Comparison of ENCODE assay signal across 9 mouse cellular contexts in the genomic region with DNA sequence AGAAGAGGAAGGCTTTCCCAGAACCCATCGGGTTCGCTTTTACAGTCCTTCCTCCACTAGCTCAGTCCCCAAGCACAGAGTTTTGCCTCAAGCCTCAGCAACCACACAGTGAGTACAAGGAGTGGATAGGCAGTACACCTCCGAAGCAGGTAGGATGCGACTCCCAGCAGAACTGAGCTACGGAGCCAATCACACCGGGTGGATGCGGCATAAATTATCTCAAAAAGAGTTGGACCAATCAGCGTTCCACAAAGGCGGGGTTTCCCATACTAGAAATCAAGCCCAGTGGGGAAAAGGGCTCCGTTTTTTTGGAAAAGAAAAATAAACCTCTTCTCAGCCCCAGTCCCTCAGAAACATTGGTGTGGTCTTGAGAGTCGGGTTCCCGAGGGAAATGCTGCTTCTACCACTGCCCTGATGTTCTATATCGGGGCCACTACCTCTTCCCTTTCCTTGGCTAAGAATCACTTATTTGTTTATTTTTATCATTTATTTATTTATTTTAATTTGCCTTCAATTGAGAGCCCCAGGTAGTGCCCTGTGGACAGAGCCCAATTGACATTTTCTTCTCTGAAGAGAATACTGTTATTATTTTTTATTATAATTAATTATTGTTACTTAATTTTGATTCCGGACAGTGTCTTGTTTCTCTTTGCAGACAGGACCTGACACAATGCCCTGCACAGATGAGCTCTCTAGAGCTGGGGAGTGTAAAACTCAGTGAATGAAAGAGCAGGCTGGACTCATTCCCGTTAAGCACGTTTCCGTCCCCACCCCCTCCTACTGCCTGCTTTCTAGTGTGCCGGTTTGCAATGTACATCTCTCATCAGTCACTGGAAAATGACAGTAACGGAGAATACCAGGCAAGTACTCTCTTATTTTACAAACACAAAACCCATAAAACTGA. TPM values are rescaled to one million over a fixed set of nuclear protein-coding genes. Genes with fewer than 3 reads are reported as not detected.
DNase-seq lines count a peak whose midpoint lies in the region; ATAC-seq and TF ChIP-seq lines count a peak whose summit lies in the region.
"Had no signal": no experiment of that assay in that cellular context is flagged by ENCODE, and none has a peak within 500 bp of the region (broad histone marks: within the 10 kb centered on the region; RNA-seq: fewer than 3 reads in every experiment).

A gene (minus strand): TSS at position 426 of the 904 bp plus-strand sequence.

- TF ChIP-seq CTCF in cerebellum, adult 2 months (IDR thresholded peaks at IDR 0.05; ENCODE audit: borderline replicate concordance, insufficient read depth, low read depth, low read length): no peak
- TF ChIP-seq CTCF in forebrain, postnatal 0 days (IDR thresholded peaks at IDR 0.05; ENCODE audit: low read depth): no peak

- 7% methylated on average over 19 of the region's 19 CpGs for WGBS in heart, embryonic 13.5 days
- under 1% methylated on average over 19 of the region's 19 CpGs for WGBS in cerebellum, adult 2 months
- WGBS in forebrain, postnatal 0 days: 2% methylated on average over 19 of the region's 19 CpGs
- WGBS in neural tube, embryonic 12.5 days: 1% methylated on average over 19 of the region's 19 CpGs

- H3K4me3 ChIP-seq in heart, embryonic 13.5 days: peak within 1 kb of the TSS; percentile 40
- H3K4me3 ChIP-seq in cerebellum, adult 2 months (replicated peaks; ENCODE audit: insufficient read depth, low read depth, low read length): peak within 1 kb of the TSS; percentile 64
- H3K4me3 ChIP-seq in forebrain, postnatal 0 days (ENCODE audit: low read depth, low read length): peak within 1 kb of the TSS; percentile 52
- H3K4me3 ChIP-seq in neural tube, embryonic 12.5 days: peak within 1 kb of the TSS; percentile 34

- no peaks in the 10 kb centered on the region for H3K36me3 ChIP-seq in heart, embryonic 13.5 days
- no peaks in the 10 kb centered on the region for H3K36me3 ChIP-seq in forebrain, postnatal 0 days (ENCODE audit: insufficient read depth)
- no peaks in the 10 kb centered on the region for H3K36me3 ChIP-seq in neural tube, embryonic 12.5 days

- TF ChIP-seq POLR2A in cerebellum, adult 2 months (IDR thresholded peaks at IDR 0.05; ENCODE audit: borderline replicate concordance, insufficient read depth, low read length): no peak

- peaks cover 7% of the 10 kb centered on the region; the same call in 1 of the 2 replicates for H3K27me3 ChIP-seq in heart, embryonic 13.5 days (replicated peaks)
- no peaks in the 10 kb centered on the region for H3K27me3 ChIP-seq in cerebellum, adult 2 months (ENCODE audit: control insufficient read depth, insufficient read depth, low read length)
- H3K27me3 ChIP-seq in forebrain, postnatal 0 days (ENCODE audit: insufficient read depth, low read length): no peaks in the 10 kb centered on the region
- H3K27me3 ChIP-seq in neural tube, embryonic 12.5 days (replicated peaks): no peaks in the 10 kb centered on the region
- H3K27me3 ChIP-seq: CH12.LX had no signal

- no peak for ATAC-seq in heart, embryonic 13.5 days (ENCODE audit: extremely low read depth, insufficient number of reproducible peaks, low FRiP score, low TSS enrichment)
- peak; percentile 93 for ATAC-seq in forebrain, postnatal 0 days
- peak; percentile 92 for ATAC-seq in neural tube, embryonic 12.5 days (ENCODE audit: low FRiP score, low read depth)

- H3K9me3 ChIP-seq in heart, embryonic 13.5 days: no peaks in the 10 kb centered on the region; the same call in 1 of the 2 replicates
- H3K9me3 ChIP-seq in forebrain, postnatal 0 days (ENCODE audit: low read length): no peaks in the 10 kb centered on the region
- no peaks in the 10 kb centered on the region for H3K9me3 ChIP-seq in neural tube, embryonic 12.5 days

- 0 out of 2 replicates have a peak, but pooled peaks cover 4% of the 10 kb centered on the region for H3K4me1 ChIP-seq in heart, embryonic 13.5 days
- no peaks in the 10 kb centered on the region for H3K4me1 ChIP-seq in cerebellum, adult 2 months (ENCODE audit: control insufficient read depth, insufficient read depth, low read length)
- H3K4me1 ChIP-seq in forebrain, postnatal 0 days (ENCODE audit: insufficient read depth): no peaks in the 10 kb centered on the region
- no peaks in the 10 kb centered on the region for H3K4me1 ChIP-seq in neural tube, embryonic 12.5 days

- peak within 1 kb of the TSS; percentile 68 for H3K4me2 ChIP-seq in heart, embryonic 13.5 days
- peak within 1 kb of the TSS; percentile 80 for H3K4me2 ChIP-seq in forebrain, postnatal 0 days (ENCODE audit: low read depth)
- H3K4me2 ChIP-seq in neural tube, embryonic 12.5 days (replicated peaks): peak within 1 kb of the TSS; percentile 71

- no peak for DNase-seq in heart, adult 9 months (ENCODE audit: low spot score in 2 of 2)
- peak; percentile 29 to 49 for DNase-seq in cerebellum, adult 2 months
- DNase-seq in forebrain, postnatal 0 days: peak; percentile 86
- DNase-seq in layer of hippocampus, postnatal 25 days (ENCODE audit: extremely low spot score in 1 of 2, low spot score in 1 of 2): peak; percentile 33 to 48
- no peak for DNase-seq in MN1 (ENCODE audit: low spot score)
- DNase-seq in spleen, postnatal 36 days (ENCODE audit: low spot score in 2 of 2): no peak

- no peak within 1 kb of the TSS for H3K27ac ChIP-seq in heart, embryonic 13.5 days (replicated peaks)
- no peak within 1 kb of the TSS for H3K27ac ChIP-seq in cerebellum, adult 2 months (ENCODE audit: insufficient read depth, low read length)
- H3K27ac ChIP-seq in forebrain, postnatal 0 days (ENCODE audit: low read depth, low read length): peak within 1 kb of the TSS; percentile 79
- no peak within 1 kb of the TSS for H3K27ac ChIP-seq in neural tube, embryonic 12.5 days

- no peak within 1 kb of the TSS for H3K9ac ChIP-seq in heart, embryonic 13.5 days
- H3K9ac ChIP-seq in forebrain, postnatal 0 days: peak within 1 kb of the TSS; percentile 43
- H3K9ac ChIP-seq in neural tube, embryonic 12.5 days: no peak within 1 kb of the TSS

RNA-seq across cellular contexts. Expression of the gene that starts here (rescaled TPM):
- not detected in 2 replicates for polyA plus RNA-seq in heart, embryonic 13.5 days (2015; fragmentation: Nextera tagmentation; extraction: Ambion mirVana)
- 7.2 and 7.4 TPM in 2 replicates for polyA plus RNA-seq in cerebellum, adult 2 months (2012; rRNA removed)
- 38.9 and 40.7 TPM in 2 replicates for total RNA-seq in forebrain, postnatal 0 days (2014; rRNA removed)
- polyA plus RNA-seq in forebrain, postnatal 0 days (2015; fragmentation: Nextera tagmentation; extraction: Ambion mirVana): 14.6 and 26.1 TPM in 2 replicates
- total RNA-seq in layer of hippocampus, postnatal 25 days (2021): 10 to 100 TPM; 14.9 to 16.3 TPM
- 3.0 and 3.5 TPM in 2 replicates for polyA plus RNA-seq in neural tube, embryonic 12.5 days (2016; fragmentation: Nextera tagmentation; extraction: Ambion mirVana)
- total RNA-seq: CH12.LX had no signal

Comparison
In these comparisons a context has a peak if more than half of its experiments do, and no peak if none do; other contexts are left out.
1. DNase-seq: peak in cerebellum, adult 2 months (2 of 2), forebrain, postnatal 0 days (single experiment) and layer of hippocampus, postnatal 25 days (2 of 2); none in heart, adult 9 months (0 of 2), MN1 (single experiment) and spleen, postnatal 36 days (0 of 2).
2. Peak in every context shown above with its lines, with median percentiles within 50 percentile points of each other: H3K4me2 ChIP-seq and H3K4me3 ChIP-seq.